Mouse (Mus musculus) intestine, embryonic 15.5 days (tissue): ENCODE data around the gene Tspan17. TPM values are rescaled to one million over a fixed set of nuclear protein-coding genes. Genes with fewer than 3 reads are reported as not detected.

Experiments
- ATAC-seq: fragments of 200-750 bp; cut with Nextera tagmentation; 2 replicates; pipeline ENCODE4 v1.8.0; 2017; ENCODE audit warnings: moderate TSS enrichment, moderate library complexity
- H3K27ac ChIP-seq: fragments of 300-500 bp; sonication (generic); 2 replicates; pipeline ENCODE4 v1.5.1; 2015; ENCODE audit warnings: mild to moderate bottlenecking, inconsistent platforms
- H3K27me3 ChIP-seq: fragments of 300-500 bp; sonication (generic); replicated peaks from 2 replicates; pipeline ENCODE4 v1.6.1; 2015; ENCODE audit warnings: inconsistent platforms
- H3K36me3 ChIP-seq: fragments of 300-500 bp; sonication (generic); 2 replicates; pipeline ENCODE4 v1.6.1; 2015; ENCODE audit warnings: inconsistent platforms
- H3K4me1 ChIP-seq: fragments of 300-500 bp; sonication (generic); replicated peaks from 2 replicates; pipeline ENCODE4 v1.6.1; 2015; ENCODE audit warnings: inconsistent platforms
- H3K4me2 ChIP-seq: fragments of 300-500 bp; sonication (generic); replicated peaks from 2 replicates; pipeline ENCODE4 v1.6.1; 2015; ENCODE audit warnings: mild to moderate bottlenecking, inconsistent platforms
- H3K4me3 ChIP-seq: fragments of 300-500 bp; sonication (generic); replicated peaks from 2 replicates; pipeline ENCODE4 v1.5.1; 2015; ENCODE audit warnings: inconsistent platforms
- H3K9ac ChIP-seq: fragments of 300-500 bp; sonication (generic); 2 replicates; pipeline ENCODE4 v1.6.1; 2015; ENCODE audit warnings: inconsistent platforms
- H3K9me3 ChIP-seq: fragments of 300-500 bp; sonication (generic); 2 replicates; pipeline ENCODE4 v1.6.1; 2016; ENCODE audit warnings: inconsistent platforms
- WGBS: fragments of 180-500 bp; shearing (Covaris S2); methylation state at CpG from one replicate; pipeline ENCODE4 v1.1.7; 2015; 5-methylcytosine and 5-hydroxymethylcytosine counted together
- polyA plus RNA-seq: library from polyadenylated mRNA; unstranded; fragments of >200 nt; fragmentation: Nextera tagmentation; extraction: Ambion mirVana; gene quantifications from 2 replicates; pipeline ENCODE4 v1.2.1, GENCODE M21; 2015

The Tspan17 gene
- polyA plus RNA-seq, 1 experiment from 2014 or later, result 13.9 TPM

DNA sequence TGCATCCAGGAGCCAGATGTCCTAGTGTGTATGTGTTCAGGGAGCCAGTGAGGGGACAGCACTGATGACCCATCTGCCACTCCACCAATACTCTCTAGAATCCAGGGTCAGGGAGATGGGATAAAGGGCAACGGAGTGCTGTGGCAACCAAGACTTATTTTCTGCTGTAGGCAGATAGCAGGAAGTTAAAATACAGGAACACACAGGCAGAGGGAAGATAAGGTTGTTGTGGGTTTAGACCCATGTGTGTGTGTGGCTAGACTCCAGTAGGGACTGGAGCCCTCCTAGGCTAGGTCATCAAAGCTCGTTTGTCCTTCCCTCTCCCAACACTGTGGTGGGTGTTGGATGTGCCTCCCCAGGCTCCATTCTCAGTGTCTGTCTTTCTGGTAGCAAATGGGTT, 32.8 kb downstream of the Tspan17 start:
- no peaks in the 10 kb centered on the region for H3K27me3 ChIP-seq
- 76% methylated on average over 2 of the region's 2 CpGs for WGBS
- no peak overlapping the region for H3K4me2 ChIP-seq
- peaks cover 4% of the 10 kb centered on the region; the same call in 1 of the 2 replicates for H3K4me1 ChIP-seq
- H3K4me3 ChIP-seq, result no peak overlapping the region
- H3K9ac ChIP-seq, result no peak overlapping the region
- no peaks in the 10 kb centered on the region for H3K9me3 ChIP-seq
- H3K27ac ChIP-seq, result no peak overlapping the region
- H3K36me3 ChIP-seq, result no peaks in the 10 kb centered on the region
- ATAC-seq, result no peak

DNA sequence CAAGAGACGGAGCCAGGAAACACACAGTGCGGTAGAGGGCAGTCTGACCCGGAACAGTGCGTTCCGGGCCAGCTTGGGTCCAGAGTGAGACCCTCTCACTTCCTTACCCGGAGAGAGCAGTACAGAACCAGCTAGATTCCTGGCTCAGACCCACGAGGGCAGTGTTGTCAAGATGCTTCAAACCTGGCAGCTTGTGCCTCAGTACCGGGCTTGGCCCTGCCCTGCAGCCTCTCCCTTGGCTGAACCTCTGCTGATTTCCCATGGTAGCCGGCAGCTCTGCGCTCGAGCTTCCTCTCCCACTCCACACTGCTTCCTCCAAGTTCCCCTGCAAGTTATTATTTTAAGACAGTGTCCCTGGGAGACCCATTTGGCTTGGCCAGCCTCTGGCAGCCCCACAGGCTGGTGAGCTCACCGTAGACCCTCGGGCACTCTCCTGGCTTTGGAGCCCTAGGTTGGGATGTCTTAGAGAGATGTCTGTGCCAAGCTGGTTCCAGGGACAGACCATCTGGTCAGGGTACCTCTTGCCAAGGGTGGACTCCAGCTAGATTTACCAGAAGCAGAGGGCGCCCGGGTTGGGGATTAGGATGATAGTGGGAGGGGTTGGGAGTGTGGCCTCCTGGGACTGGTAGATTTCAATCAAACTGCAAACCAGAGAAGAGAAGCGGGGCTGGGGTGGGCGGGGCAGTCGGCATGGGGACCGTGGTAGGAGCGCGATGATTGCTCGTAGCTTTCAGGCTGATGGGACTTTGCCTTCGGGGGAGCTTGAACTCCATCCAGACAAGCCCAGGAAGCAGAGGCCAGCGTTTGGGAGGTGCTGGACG, 35.1 kb downstream of the Tspan17 start:
- 17% methylated on average over 25 of the region's 25 CpGs for WGBS
- Histone ChIP-seq H3K4me3 (0 out of 2 replicates have a peak overlapping the region, but pooled peaks have one; percentile 6), H3K36me3 (no peaks in the 10 kb centered on the region), H3K4me2 (peak overlapping the region; percentile 53), H3K27me3 (no peaks in the 10 kb centered on the region), H3K4me1 (peaks cover 7% of the 10 kb centered on the region; the same call in 1 of the 2 replicates), H3K9ac (no peak overlapping the region), H3K27ac (no peak overlapping the region), H3K9me3 (no peaks in the 10 kb centered on the region)
- ATAC-seq, result no peak

GRCm38 (mm10) chr13:54827992-54828391, 38.8 kb downstream of the Tspan17 start:
- H3K4me2 ChIP-seq, result no peak overlapping the region
- H3K36me3 ChIP-seq, result no peaks in the 10 kb centered on the region
- H3K4me1 ChIP-seq, result peaks cover 7% of the 10 kb centered on the region; the same call in 1 of the 2 replicates
- H3K9me3 ChIP-seq, result no peaks in the 10 kb centered on the region
- 34% methylated on average over 7 of the region's 7 CpGs for WGBS
- no peak overlapping the region for H3K4me3 ChIP-seq
- peak; percentile 41; the same call in 1 of the 2 replicates for ATAC-seq
- H3K27ac ChIP-seq, result no peak overlapping the region
- no peaks in the 10 kb centered on the region for H3K27me3 ChIP-seq
- H3K9ac ChIP-seq, result no peak overlapping the region

GRCm38 (mm10) chr13:54828508-54828907, 39.3 kb downstream of the Tspan17 start:
- Histone ChIP-seq H3K27ac (no peak overlapping the region), H3K36me3 (no peaks in the 10 kb centered on the region), H3K4me1 (peaks cover 7% of the 10 kb centered on the region; the same call in 1 of the 2 replicates), H3K9ac (no peak overlapping the region), H3K9me3 (no peaks in the 10 kb centered on the region), H3K4me2 (no peak overlapping the region), H3K27me3 (no peaks in the 10 kb centered on the region), H3K4me3 (no peak overlapping the region)
- 54% methylated on average over 6 of the region's 6 CpGs for WGBS
- ATAC-seq, result peak; percentile 75

- no peaks in the 10 kb centered on the region for H3K36me3 ChIP-seq
- H3K9me3 ChIP-seq, result no peaks in the 10 kb centered on the region
- no peak overlapping the region for H3K9ac ChIP-seq
- peaks cover 7% of the 10 kb centered on the region; the same call in 1 of the 2 replicates for H3K4me1 ChIP-seq
- no peak overlapping the region for H3K27ac ChIP-seq
- H3K4me3 ChIP-seq, result no peak overlapping the region
- ATAC-seq, result no peak
- H3K27me3 ChIP-seq, result no peaks in the 10 kb centered on the region
- 6% methylated on average over 13 of the region's 13 CpGs for WGBS
- H3K4me2 ChIP-seq, result no peak overlapping the region
Measured at GRCm38 (mm10) chr13:54829450-54829849, 40.3 kb downstream of the Tspan17 start.

- no peaks in the 10 kb centered on the region for H3K36me3 ChIP-seq
- H3K4me3 ChIP-seq, result no peak overlapping the region
- no peak overlapping the region for H3K4me2 ChIP-seq
- H3K27me3 ChIP-seq, result no peaks in the 10 kb centered on the region
- WGBS, result 80% methylated on average over 14 of the region's 14 CpGs
- H3K27ac ChIP-seq, result no peak overlapping the region
- no peak overlapping the region for H3K9ac ChIP-seq
- H3K4me1 ChIP-seq, result no peaks in the 10 kb centered on the region
- ATAC-seq, result no peak
- no peaks in the 10 kb centered on the region for H3K9me3 ChIP-seq
Measured at GRCm38 (mm10) chr13:54836351-54837030, 47.3 kb downstream of the Tspan17 start.

GRCm38 (mm10) chr13:54837061-54837460, 47.9 kb downstream of the Tspan17 start:
- no peaks in the 10 kb centered on the region for H3K27me3 ChIP-seq
- no peak overlapping the region for H3K4me3 ChIP-seq
- H3K36me3 ChIP-seq, result no peaks in the 10 kb centered on the region
- no peak overlapping the region for H3K4me2 ChIP-seq
- ATAC-seq, result no peak
- H3K9ac ChIP-seq, result no peak overlapping the region
- WGBS, result 65% methylated on average over 5 of the region's 5 CpGs
- no peak overlapping the region for H3K27ac ChIP-seq
- no peaks in the 10 kb centered on the region for H3K4me1 ChIP-seq
- no peaks in the 10 kb centered on the region for H3K9me3 ChIP-seq

DNA sequence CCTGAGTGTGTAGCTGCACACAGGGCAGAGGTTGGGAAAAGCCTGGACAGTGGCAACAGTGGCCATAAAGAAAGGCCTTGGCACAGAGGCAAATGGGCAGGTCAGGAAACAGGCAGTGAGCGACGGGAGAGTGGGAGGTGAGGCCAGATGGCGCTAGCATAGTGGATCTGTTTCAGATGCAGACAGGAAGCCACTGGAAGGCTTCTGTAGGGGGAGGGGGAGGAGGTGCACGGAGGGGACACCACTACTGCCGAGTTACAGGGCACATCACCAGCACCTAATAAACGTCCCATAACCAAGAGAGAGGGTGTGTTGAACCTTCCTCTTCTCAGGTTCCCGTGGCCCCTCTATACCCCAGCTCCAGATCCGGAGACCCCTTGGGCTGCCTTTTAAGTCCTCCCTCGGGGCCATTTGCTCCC, 48.3 kb downstream of the Tspan17 start:
- H3K27ac ChIP-seq, result no peak overlapping the region
- 16% methylated on average over 9 of the region's 9 CpGs for WGBS
- no peaks in the 10 kb centered on the region for H3K9me3 ChIP-seq
- H3K36me3 ChIP-seq, result no peaks in the 10 kb centered on the region
- no peaks in the 10 kb centered on the region for H3K27me3 ChIP-seq
- H3K9ac ChIP-seq, result no peak overlapping the region
- H3K4me1 ChIP-seq, result no peaks in the 10 kb centered on the region
- no peak for ATAC-seq
- 0 out of 2 replicates have a peak overlapping the region, but pooled peaks have one; percentile 1 for H3K4me2 ChIP-seq
- no peak overlapping the region for H3K4me3 ChIP-seq

GRCm38 (mm10) chr13:54838540-54838939, 49.4 kb downstream of the Tspan17 start:
- no peak for ATAC-seq

DNA sequence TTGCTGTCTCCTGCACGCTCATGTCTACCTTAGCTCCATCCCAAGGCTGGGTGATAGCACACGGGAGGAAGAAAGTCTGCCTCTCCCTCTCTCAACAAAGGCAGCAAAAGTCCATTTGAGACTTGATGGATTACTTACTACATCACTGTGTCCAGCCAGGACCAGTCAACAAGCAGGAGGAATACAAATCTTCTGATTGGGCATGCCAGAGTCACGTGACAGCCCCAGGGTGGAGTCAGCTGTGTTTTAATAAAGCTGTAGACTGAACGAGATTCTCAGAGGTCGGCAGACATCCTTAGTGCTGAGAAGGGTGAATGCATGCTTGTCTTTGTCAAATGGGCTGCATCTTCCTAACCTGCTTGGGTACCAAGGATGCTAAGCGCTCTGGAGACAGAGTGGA, 50.0 kb downstream of the Tspan17 start:
- Histone ChIP-seq H3K27ac (no peak overlapping the region), H3K9me3 (no peaks in the 10 kb centered on the region), H3K4me2 (no peak overlapping the region), H3K27me3 (no peaks in the 10 kb centered on the region), H3K4me1 (no peaks in the 10 kb centered on the region), H3K36me3 (no peaks in the 10 kb centered on the region), H3K9ac (no peak overlapping the region), H3K4me3 (no peak overlapping the region)
- 62% methylated on average over 6 of the region's 6 CpGs for WGBS
- no peak for ATAC-seq

More at GRCm38 (mm10) chr13:54838540-54838939, 49.4 kb downstream of the Tspan17 start:
- Histone ChIP-seq H3K9ac (no peak overlapping the region), H3K27ac (no peak overlapping the region), H3K4me3 (no peak overlapping the region), H3K4me1 (no peaks in the 10 kb centered on the region), H3K9me3 (no peaks in the 10 kb centered on the region), H3K36me3 (no peaks in the 10 kb centered on the region), H3K4me2 (no peak overlapping the region), H3K27me3 (no peaks in the 10 kb centered on the region)
- WGBS, result 68% methylated on average over 15 of the region's 15 CpGs

DNA sequence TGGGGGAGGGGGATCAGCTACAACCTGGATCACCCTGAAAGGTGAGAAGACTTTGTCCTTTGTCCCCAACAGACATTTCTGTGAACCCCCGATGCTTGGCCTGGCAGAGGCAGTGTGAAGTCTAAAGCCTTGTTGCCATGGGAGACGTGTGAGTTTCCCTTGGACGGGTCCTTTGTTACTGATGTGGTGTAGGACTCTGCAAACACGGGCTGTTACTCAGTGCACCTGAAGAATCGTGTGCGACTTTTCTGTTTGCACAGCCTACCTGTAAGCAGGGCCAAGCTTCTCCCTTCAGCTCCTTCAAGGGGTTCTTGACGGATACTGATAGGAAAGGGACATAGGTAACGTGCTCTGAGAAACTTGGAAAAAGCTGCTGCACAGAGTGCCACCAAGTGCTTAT, 55.4 kb downstream of the Tspan17 start:
- no peaks in the 10 kb centered on the region; the same call in 1 of the 2 replicates for H3K27me3 ChIP-seq
- H3K27ac ChIP-seq, result no peak overlapping the region
- H3K4me3 ChIP-seq, result no peak overlapping the region
- no peak overlapping the region for H3K4me2 ChIP-seq
- no peaks in the 10 kb centered on the region for H3K36me3 ChIP-seq
- H3K9me3 ChIP-seq, result no peaks in the 10 kb centered on the region
- no peaks in the 10 kb centered on the region for H3K4me1 ChIP-seq
- 44% methylated on average over 8 of the region's 8 CpGs for WGBS
- no peak overlapping the region for H3K9ac ChIP-seq
- ATAC-seq, result no peak
